Mouse (Mus musculus): ENCODE measurements around the gene Olfr1228.

Gene Olfr1228

DNA sequence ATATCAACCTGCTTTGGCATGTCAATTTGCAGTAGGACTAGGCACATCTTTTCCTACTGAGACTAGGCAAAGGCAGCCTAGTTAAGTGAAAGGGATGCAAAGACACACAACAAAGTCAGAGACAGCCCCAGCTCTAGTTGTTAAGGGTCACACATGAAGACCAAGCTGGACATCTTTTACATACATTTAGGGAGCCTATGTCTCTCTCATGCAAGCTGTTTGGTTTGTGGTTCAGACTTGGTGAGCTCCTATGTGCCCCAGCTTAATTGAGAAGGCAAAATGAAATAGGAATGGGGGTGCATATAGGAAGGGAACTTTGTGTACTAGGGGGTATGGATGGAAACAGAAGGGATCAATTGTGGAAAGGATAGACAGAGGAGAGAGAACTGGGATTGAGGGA lies at the start of gene Olfr1228:
Gene Olfr1228 (minus strand): TSS at position 101 of the 400 bp plus-strand sequence.
- no peak for DNase-seq (ENCODE audit: low spot score in 2 of 2)

DNA sequence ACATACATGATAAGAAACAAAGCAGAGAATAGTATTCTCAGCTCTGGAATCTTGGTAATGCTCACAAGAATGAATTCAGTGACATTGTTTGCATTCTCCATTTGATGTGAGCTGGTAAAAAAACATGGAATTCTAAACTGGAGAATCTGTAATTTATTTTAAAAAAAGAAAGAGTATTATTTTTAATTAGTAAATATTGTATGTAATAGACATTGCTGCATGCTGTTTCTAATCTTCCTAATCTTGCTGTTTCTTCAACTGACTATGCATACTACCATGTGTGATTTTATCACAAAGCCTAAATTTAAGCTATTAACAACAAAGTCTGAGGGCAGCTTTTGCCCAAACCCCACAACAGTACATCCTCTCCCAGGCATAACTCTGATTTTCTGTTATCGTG lies 43.3 kb upstream of the Olfr1228 start, which contains the start of gene Olfr1230:
Gene Olfr1230 (minus strand): TSS at position 101 of the 400 bp plus-strand sequence.
- DNase-seq (ENCODE audit: low spot score in 2 of 2) = no peak

DNA sequence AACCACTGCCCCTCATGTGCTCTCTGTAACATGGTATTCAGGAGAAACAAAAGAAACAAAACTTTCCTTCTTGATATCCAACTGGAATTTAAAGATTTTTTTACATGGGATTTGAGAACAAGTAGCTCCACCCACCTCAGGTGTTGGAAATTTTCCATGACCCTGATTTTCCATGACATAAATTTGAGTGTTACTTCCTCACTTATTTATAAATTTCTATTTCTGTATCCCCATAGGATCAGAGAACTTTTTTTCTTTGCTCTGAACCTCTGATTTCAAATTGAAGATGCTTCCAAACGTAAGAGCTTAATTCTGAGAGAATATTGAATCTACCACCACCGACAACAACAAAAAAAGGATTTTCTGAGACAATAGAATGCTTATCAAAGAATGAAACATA lies 34.1 kb upstream of the Olfr1228 start, which contains the start of gene Olfr1229:
Gene Olfr1229 (minus strand): TSS at position 101 of the 400 bp plus-strand sequence.
- no peak for DNase-seq (ENCODE audit: low spot score in 2 of 2)

DNA sequence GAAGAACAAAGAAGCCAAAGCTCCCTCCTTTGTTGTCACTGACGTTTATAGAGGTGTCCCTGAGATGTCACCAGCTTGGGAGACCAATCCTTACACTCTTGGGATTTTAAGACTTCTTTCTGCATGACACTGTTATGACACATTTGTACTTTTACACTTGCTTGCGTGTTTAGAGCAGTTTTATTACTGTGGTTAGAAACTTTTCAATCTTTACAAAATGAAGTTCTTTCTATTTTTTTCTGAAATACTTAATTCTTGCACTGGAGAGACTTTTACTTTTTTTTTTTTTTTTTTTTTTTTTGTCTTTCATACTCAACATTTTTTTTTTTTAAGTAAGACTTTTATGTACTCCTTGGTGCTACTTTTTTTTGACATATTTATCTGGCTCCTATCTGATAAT lies 53.9 kb downstream of the Olfr1228 start, which contains the start of gene Olfr1226:
Gene Olfr1226 (minus strand): TSS at position 101 of the 400 bp plus-strand sequence.
- DNase-seq (ENCODE audit: low spot score in 2 of 2) = no peak
